Mouse (Mus musculus): ENCODE results near the gene Fn1.

GRCm38 (mm10) chr1:71645466-71645865 lies 7.5 kb downstream of the Fn1 start:
- TF ChIP-seq CTCF (IDR thresholded peaks at IDR 0.05; ENCODE audit: control insufficient read depth, insufficient read depth, insufficient read length) (no peak), USF1 (IDR thresholded peaks at IDR 0.05; ENCODE audit: low read depth) (no peak), CEBPB (IDR thresholded peaks at IDR 0.05; ENCODE audit: low read depth) (no peak), MYOD1 (IDR thresholded peaks at IDR 0.05; ENCODE audit: control insufficient read depth, insufficient read length, low read depth) (no peak), MAX (IDR thresholded peaks at IDR 0.05) (no peak), MYOG (IDR thresholded peaks at IDR 0.05; ENCODE audit: control insufficient read depth, extremely low read depth, insufficient read length) (no peak), FOSL1 (IDR thresholded peaks at IDR 0.05; ENCODE audit: insufficient read depth, low read length, poor library complexity, severe bottlenecking) (no peak)
